Mouse (Mus musculus): ENCODE measurements around the gene Tut1.

Tut1 gene

GRCm38 (mm10) chr19:8953135-8954039, at the start of gene Tut1:
TSS of gene Tut1 (plus strand) at chr19:8953847.
- peak; percentile 78 for DNase-seq (ENCODE audit: low spot score)

- no peak for DNase-seq (ENCODE audit: low spot score)
These were observed 45.1 kb upstream of the Tut1 start for GRCm38 (mm10) chr19:8908531-8908930.

GRCm38 (mm10) chr19:8911810-8912209, 41.8 kb upstream of the Tut1 start:
- DNase-seq (ENCODE audit: low spot score), result no peak

- DNase-seq (ENCODE audit: low spot score), result no peak
These were observed 39.4 kb upstream of the Tut1 start for GRCm38 (mm10) chr19:8914212-8914611.

GRCm38 (mm10) chr19:8919000-8919399, 34.6 kb upstream of the Tut1 start:
- DNase-seq (ENCODE audit: low spot score), result no peak

GRCm38 (mm10) chr19:8919684-8920072, 34.0 kb upstream of the Tut1 start:
- no peak for DNase-seq (ENCODE audit: low spot score)

GRCm38 (mm10) chr19:8920073-8920736, 33.4 kb upstream of the Tut1 start, which contains the start of gene B3gat3:
TSS of gene B3gat3 (plus strand) at chr19:8920374.
- DNase-seq (ENCODE audit: low spot score), result peak; percentile 88

GRCm38 (mm10) chr19:8920836-8921291, 32.8 kb upstream of the Tut1 start:
- DNase-seq (ENCODE audit: low spot score), result no peak

GRCm38 (mm10) chr19:8921741-8922140, 31.9 kb upstream of the Tut1 start:
- DNase-seq (ENCODE audit: low spot score), result no peak

GRCm38 (mm10) chr19:8926766-8927165, 26.9 kb upstream of the Tut1 start:
- DNase-seq (ENCODE audit: low spot score), result no peak

- no peak for DNase-seq (ENCODE audit: low spot score)
These were observed 25.6 kb upstream of the Tut1 start for GRCm38 (mm10) chr19:8927891-8928525.

- no peak for DNase-seq (ENCODE audit: low spot score)
These were observed 24.9 kb upstream of the Tut1 start for GRCm38 (mm10) chr19:8928689-8929223.

- peak; percentile 80 for DNase-seq (ENCODE audit: low spot score)
These were observed 24.2 kb upstream of the Tut1 start, which contains the start of the genes Rom1 and Eml3 for GRCm38 (mm10) chr19:8929224-8930088. TSS of gene Rom1 (minus strand) at chr19:8929356. TSS of gene Eml3 (plus strand) at chr19:8929552.

GRCm38 (mm10) chr19:8930117-8930516, 23.5 kb upstream of the Tut1 start:
- no peak for DNase-seq (ENCODE audit: low spot score)

- no peak for DNase-seq (ENCODE audit: low spot score)
These were observed 22.9 kb upstream of the Tut1 start for GRCm38 (mm10) chr19:8930771-8931170.

GRCm38 (mm10) chr19:8936736-8937135, 16.9 kb upstream of the Tut1 start:
- no peak for DNase-seq (ENCODE audit: low spot score)

- no peak for DNase-seq (ENCODE audit: low spot score)
These were observed 13.0 kb upstream of the Tut1 start for GRCm38 (mm10) chr19:8940526-8941133.

- no peak for DNase-seq (ENCODE audit: low spot score)
These were observed 12.5 kb upstream of the Tut1 start for GRCm38 (mm10) chr19:8941136-8941514.

- peak; percentile 92 for DNase-seq (ENCODE audit: low spot score)
These were observed 12.0 kb upstream of the Tut1 start, which contains the start of gene Mta2 for GRCm38 (mm10) chr19:8941515-8942217. TSS of gene Mta2 (plus strand) at chr19:8941875.
